Mouse (Mus musculus): ENCODE results near the gene Prmt1.

Gene Prmt1

DNA sequence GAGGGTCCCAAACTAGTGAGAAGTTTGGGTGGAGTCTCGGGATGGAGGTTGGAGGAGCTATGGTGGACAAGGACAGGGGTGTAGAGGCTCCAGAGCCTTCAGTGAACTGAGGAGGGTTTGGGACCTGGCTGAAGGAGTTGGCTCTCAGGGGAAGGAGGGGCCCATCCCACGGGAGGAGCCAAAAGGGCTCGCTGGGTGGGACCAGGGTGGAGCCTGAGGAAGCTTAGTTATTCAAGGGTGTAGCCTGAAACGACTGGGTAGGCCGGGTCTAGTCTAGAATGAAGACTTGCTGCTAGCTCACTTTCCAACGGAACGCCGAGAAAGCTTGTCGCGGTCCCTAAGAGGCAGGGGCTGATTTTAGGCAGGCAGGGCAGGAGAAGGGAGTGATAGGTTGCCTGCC, 34.4 kb downstream of the Prmt1 start:
- no peak for DNase-seq (ENCODE audit: low spot score)

DNA sequence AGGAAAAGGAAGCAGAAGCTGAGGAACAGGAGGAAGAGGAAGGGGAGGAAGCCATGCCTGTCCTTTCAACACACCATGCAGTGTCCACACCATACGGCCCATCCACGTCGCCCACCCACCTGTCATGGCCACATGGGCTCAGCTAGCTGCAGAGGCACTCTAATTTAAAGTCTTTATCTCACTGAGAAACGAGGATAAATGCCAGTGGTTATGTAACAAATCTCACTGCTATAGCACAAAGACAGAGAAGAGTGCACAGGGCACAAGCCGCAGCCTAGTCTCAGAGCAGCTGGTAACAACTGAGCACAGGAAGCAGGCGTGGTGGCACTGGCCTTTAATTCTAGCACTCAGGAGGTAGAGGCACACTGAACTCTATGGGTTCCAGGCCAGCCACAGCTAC, 36.4 kb downstream of the Prmt1 start:
- DNase-seq (ENCODE audit: low spot score) = no peak

DNA sequence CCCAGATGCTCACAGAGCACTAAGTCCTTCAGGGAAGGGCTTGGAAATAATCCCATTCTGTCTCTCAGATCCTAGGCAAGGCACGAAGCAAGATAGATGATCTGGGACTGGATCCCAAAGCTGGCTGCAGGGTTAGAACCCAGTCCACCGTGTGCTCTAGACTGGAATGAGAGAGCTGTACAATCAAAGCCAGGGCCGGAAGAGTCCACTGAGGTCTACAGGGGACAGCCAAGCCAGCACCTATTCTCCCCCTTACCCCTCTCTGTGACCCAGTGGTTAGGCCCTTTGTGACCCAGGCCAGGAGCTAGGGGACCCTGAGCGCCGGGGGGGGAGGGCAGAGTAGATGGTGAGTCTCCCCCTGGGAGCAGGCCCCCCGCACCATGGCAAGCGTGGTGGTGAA, 43.5 kb downstream of the Prmt1 start, which contains the start of gene Tsks:
Tsks (plus strand) TSS at position 301 of the 400 bp plus-strand sequence.
- DNase-seq (ENCODE audit: low spot score) = no peak

DNA sequence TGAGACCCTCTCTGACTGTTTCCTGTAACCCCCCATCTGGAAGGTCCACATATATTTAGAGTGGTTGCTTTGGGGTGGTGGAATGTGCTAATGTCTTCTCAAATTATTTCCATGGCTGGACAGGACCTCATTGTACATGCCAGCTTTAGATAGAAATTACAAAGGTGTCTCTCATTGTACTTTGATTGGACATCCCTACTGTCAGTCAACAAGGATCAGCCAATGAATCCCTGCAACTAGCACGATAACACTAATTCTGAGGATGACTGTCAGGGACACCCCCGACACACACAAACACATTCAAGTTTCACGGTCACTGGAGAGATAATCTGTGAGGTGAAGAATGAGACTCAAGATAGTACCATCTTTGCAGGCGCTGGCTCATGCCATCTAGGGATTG, 47.7 kb downstream of the Prmt1 start:
- no peak for DNase-seq (ENCODE audit: low spot score)

DNA sequence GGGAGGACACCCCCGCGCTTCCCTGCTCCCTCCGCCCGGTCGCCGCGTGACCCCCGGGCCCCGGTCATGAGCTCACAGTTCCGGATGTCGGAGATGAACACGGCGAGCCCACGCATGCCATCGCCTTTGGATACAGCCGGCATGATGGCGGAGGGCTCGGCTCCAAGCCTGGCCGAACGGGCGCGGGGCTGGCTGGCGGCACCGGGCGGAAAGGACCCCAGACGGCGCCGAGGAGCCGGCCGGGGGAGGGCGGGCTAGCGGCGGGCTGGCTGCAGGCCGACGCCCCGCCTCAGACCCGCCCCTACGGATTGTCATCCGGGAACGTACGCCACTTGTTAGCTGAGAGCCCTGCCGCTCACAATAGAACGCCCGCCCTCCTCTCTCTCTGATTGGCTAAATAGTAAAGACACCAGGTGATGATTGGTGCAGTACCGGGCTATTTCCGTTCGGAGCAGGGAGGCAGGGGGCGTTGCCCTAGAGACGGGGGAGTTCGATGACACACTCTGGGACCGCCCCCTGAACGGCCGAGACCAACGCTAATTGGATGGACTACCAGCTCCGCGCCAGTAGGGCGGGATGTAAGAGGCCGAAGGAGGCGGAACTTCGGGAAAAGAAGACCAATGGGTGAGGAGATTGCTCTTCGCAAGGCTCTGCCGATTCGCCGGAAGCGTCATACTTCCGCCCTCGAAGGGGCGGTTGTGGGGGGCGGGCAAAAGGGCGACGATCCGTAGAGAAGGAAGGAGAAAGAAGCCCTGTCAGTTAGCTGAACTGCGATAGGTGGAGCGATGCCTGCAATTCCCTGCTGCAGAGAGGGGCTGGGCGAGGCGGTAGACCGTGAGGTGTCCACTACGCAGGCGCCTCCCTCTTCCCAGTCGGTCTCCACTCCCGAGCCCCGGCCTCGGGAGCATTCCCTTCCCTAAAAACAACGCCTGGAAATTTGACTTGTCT, 56.9 kb downstream of the Prmt1 start, which contains the start of gene Ap2a1:
Ap2a1 (minus strand) TSS at position 293 of the 948 bp plus-strand sequence.
- peak; percentile 91 for DNase-seq (ENCODE audit: low spot score)

DNA sequence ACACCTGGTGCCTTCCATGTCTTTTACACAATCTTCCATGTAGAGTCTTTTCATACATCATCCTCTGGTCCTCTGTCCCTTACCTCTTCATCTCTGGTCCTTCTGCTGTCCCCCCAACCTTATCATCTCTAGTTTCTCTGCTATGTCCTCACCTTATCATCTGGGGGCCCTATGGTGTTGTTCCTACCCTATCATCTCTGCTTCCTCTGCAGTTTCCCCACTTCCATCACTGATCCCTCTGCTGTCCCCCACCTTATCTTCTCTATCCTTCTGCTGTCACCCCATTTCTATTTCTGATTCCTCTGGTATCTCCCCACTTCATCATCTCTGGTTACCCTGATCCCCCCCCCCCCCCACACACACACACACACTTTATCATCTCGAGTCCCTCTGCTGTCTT, 57.8 kb downstream of the Prmt1 start:
- no peak for DNase-seq (ENCODE audit: low spot score)
